Mouse (Mus musculus): Measurements from ENCODE around the gene Mrpl44. TPM values are rescaled to one million over a fixed set of nuclear protein-coding genes. Genes with fewer than 3 reads are reported as not detected.

The Mrpl44 gene
- polyA plus RNA-seq, 1 experiment from 2014 or later: 47.6 TPM

DNA sequence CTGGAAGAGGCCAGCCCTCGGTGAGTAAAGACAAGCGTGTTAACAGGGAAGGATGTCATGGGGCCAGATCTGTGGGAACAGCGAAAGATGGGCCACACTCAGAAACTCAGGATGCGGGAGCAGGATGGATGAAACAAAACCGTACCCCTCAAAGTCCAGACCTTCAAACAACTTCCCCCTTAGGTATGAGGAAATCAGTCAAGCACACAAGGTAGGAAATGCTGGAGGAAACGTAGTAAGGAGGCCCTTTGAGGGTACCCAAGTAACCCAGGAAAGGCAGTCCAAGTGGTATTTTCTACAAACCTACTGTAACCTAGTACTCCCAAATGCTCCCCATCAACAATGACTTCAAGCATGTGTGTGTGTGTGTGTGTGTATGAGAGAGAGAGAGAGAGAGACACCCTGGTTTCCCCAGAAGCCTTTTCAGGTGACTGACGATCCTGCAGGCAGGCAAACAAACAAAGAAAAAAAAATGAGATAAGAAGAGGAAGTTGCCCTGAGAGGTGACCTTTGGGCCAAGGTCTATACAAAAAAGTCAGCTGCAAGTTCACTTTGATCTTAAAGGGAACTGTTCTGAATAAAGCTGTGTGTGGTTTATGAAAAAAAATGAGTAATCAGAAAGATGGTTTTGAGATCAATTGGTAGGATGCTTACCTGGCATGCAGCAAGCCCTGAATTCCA, 23.7 kb upstream of the Mrpl44 start:
- H3K36me3 ChIP-seq (ENCODE audit: control insufficient read depth, insufficient read depth, low read length): peaks cover 4% of the 10 kb centered on the region; the same call in 1 of the 2 replicates
- peaks cover 4% of the 10 kb centered on the region; the same call in 1 of the 2 replicates for H3K9me3 ChIP-seq (replicated peaks; ENCODE audit: control insufficient read depth, low read length)
- WGBS: 62% methylated on average over 7 of the region's 7 CpGs
- no peaks in the 10 kb centered on the region for H3K27me3 ChIP-seq (ENCODE audit: control insufficient read depth, insufficient read depth, low read length)
- H3K4me2 ChIP-seq (ENCODE audit: low read depth, low read length): no peak overlapping the region
- peaks cover 3% of the 10 kb centered on the region for H3K4me1 ChIP-seq (ENCODE audit: control insufficient read depth, insufficient read depth, low read length)
- ATAC-seq (ENCODE audit: insufficient read depth, low FRiP score): no peak
- no peak overlapping the region for H3K9ac ChIP-seq (ENCODE audit: low read length)
- H3K27ac ChIP-seq (ENCODE audit: low read length): no peak overlapping the region
- no peak overlapping the region for H3K4me3 ChIP-seq (replicated peaks; ENCODE audit: low read length)

DNA sequence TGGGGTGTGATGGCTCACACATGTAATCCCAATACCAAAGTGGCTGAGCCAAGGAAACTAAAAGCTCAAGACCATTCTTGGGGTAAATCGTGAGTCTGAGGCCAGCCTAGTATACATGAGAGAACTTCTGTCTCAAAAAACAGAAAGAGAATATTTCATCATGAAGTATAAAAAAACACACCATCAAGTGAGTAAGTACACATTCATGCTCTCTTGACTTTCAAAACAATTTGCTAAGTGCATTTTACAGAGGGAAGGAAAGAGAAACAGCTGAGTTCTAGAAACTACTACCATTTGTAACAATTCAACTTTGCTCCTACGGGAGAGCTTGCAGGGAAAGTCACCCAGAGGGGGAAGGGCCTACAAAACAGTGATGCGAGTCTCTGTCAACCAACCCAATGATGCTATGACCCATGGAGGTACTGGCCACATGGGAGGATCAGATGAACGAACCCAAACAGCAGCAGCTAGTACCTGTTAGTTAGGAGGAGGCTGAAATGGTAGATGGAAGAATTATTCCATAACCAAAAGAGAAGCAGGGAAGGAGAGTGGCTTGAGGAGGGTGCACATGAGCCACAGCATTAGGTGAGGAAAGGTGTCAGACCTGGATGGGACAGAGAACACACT, 23.0 kb upstream of the Mrpl44 start:
- 75% methylated on average over 4 of the region's 4 CpGs for WGBS
- ATAC-seq (ENCODE audit: insufficient read depth, low FRiP score): no peak
- no peak overlapping the region for H3K4me3 ChIP-seq (replicated peaks; ENCODE audit: low read length)

DNA sequence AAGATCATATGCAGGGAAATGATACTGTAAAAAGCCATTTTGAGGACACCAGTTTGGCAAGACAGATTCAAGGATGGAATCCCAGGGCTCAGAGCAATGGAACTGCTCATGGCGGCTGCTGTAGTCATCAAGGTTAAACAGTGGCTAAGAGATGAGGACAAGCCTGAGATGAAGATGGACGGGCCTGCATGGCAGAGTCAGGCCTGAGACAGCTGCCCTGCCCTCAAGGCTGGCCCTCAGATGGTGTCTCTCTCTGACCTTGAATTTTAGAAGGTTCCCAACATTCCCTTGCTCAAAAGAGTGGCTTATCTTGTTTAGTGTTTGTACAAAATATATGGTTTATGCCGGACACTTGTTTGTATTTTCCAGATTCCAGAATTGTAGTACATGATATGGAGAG, 22.4 kb upstream of the Mrpl44 start:
- peaks cover 3% of the 10 kb centered on the region for H3K4me1 ChIP-seq (ENCODE audit: control insufficient read depth, insufficient read depth, low read length)
- no peaks in the 10 kb centered on the region for H3K27me3 ChIP-seq (ENCODE audit: control insufficient read depth, insufficient read depth, low read length)
- 87% methylated on average over 3 of the region's 3 CpGs for WGBS
- peaks cover 4% of the 10 kb centered on the region; the same call in 1 of the 2 replicates for H3K36me3 ChIP-seq (ENCODE audit: control insufficient read depth, insufficient read depth, low read length)
- no peak for ATAC-seq (ENCODE audit: insufficient read depth, low FRiP score)
- H3K27ac ChIP-seq (ENCODE audit: low read length): no peak overlapping the region
- H3K4me2 ChIP-seq (ENCODE audit: low read depth, low read length): no peak overlapping the region
- peaks cover 4% of the 10 kb centered on the region; the same call in 1 of the 2 replicates for H3K9me3 ChIP-seq (replicated peaks; ENCODE audit: control insufficient read depth, low read length)
- H3K9ac ChIP-seq (ENCODE audit: low read length): no peak overlapping the region
- H3K4me3 ChIP-seq (replicated peaks; ENCODE audit: low read length): no peak overlapping the region

More for the DNA sequence above, 23.0 kb upstream of the Mrpl44 start:
- H3K4me1 ChIP-seq (ENCODE audit: control insufficient read depth, insufficient read depth, low read length): peaks cover 3% of the 10 kb centered on the region
- H3K9ac ChIP-seq (ENCODE audit: low read length): no peak overlapping the region
- no peak overlapping the region for H3K27ac ChIP-seq (ENCODE audit: low read length)
- H3K9me3 ChIP-seq (replicated peaks; ENCODE audit: control insufficient read depth, low read length): peaks cover 4% of the 10 kb centered on the region; the same call in 1 of the 2 replicates
- no peak overlapping the region for H3K4me2 ChIP-seq (ENCODE audit: low read depth, low read length)
- peaks cover 4% of the 10 kb centered on the region; the same call in 1 of the 2 replicates for H3K36me3 ChIP-seq (ENCODE audit: control insufficient read depth, insufficient read depth, low read length)
- no peaks in the 10 kb centered on the region for H3K27me3 ChIP-seq (ENCODE audit: control insufficient read depth, insufficient read depth, low read length)

- ATAC-seq (ENCODE audit: insufficient read depth, low FRiP score): no peak
- H3K36me3 ChIP-seq (ENCODE audit: control insufficient read depth, insufficient read depth, low read length): peaks cover 4% of the 10 kb centered on the region; the same call in 1 of the 2 replicates
- peaks cover 8% of the 10 kb centered on the region for H3K4me1 ChIP-seq (ENCODE audit: control insufficient read depth, insufficient read depth, low read length)
- no peak overlapping the region for H3K4me2 ChIP-seq (ENCODE audit: low read depth, low read length)
- no peaks in the 10 kb centered on the region for H3K27me3 ChIP-seq (ENCODE audit: control insufficient read depth, insufficient read depth, low read length)
- no peak overlapping the region for H3K9ac ChIP-seq (ENCODE audit: low read length)
- H3K9me3 ChIP-seq (replicated peaks; ENCODE audit: control insufficient read depth, low read length): peaks cover 4% of the 10 kb centered on the region; the same call in 1 of the 2 replicates
- H3K4me3 ChIP-seq (replicated peaks; ENCODE audit: low read length): no peak overlapping the region
- no peak overlapping the region for H3K27ac ChIP-seq (ENCODE audit: low read length)
- 83% methylated on average over 3 of the region's 3 CpGs for WGBS
Measured at GRCm38 (mm10) chr1:79754936-79755335, 20.9 kb upstream of the Mrpl44 start.

DNA sequence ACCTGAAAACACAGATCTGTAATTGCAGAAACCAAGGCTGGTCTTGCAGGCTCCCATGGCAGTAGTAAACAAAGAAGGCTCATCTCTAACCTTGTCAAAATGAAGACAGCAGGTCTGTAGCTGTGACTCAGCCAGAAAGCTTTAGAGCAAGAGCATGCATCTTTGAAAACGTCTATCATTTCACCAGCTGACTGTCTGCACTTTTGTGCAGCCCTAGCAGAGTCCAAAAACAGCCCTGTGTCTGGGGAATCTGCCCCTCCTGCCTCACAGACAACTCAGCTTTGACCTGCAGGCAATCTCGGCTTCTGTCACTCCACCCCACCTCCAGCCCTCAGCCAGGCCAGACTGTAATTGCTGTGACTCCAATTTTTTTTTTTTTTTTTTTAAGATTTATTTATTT, 20.4 kb upstream of the Mrpl44 start:
- Histone ChIP-seq H3K4me2 (ENCODE audit: low read depth, low read length) (no peak overlapping the region), H3K27ac (ENCODE audit: low read length) (no peak overlapping the region), H3K9ac (ENCODE audit: low read length) (no peak overlapping the region), H3K4me1 (ENCODE audit: control insufficient read depth, insufficient read depth, low read length) (peaks cover 10% of the 10 kb centered on the region), H3K4me3 (replicated peaks; ENCODE audit: low read length) (no peak overlapping the region), H3K27me3 (ENCODE audit: control insufficient read depth, insufficient read depth, low read length) (no peaks in the 10 kb centered on the region), H3K9me3 (replicated peaks; ENCODE audit: control insufficient read depth, low read length) (peaks cover 2% of the 10 kb centered on the region; the same call in 1 of the 2 replicates), H3K36me3 (ENCODE audit: control insufficient read depth, insufficient read depth, low read length) (peaks cover 3% of the 10 kb centered on the region; the same call in 1 of the 2 replicates)
- 48% methylated on average over 2 of the region's 2 CpGs for WGBS
- no peak for ATAC-seq (ENCODE audit: insufficient read depth, low FRiP score)

- Histone ChIP-seq H3K4me2 (ENCODE audit: low read depth, low read length) (no peak overlapping the region), H3K36me3 (ENCODE audit: control insufficient read depth, insufficient read depth, low read length) (no peaks in the 10 kb centered on the region), H3K9ac (ENCODE audit: low read length) (no peak overlapping the region), H3K4me1 (ENCODE audit: control insufficient read depth, insufficient read depth, low read length) (peaks cover 16% of the 10 kb centered on the region), H3K9me3 (replicated peaks; ENCODE audit: control insufficient read depth, low read length) (no peaks in the 10 kb centered on the region), H3K27me3 (ENCODE audit: control insufficient read depth, insufficient read depth, low read length) (no peaks in the 10 kb centered on the region), H3K27ac (ENCODE audit: low read length) (no peak overlapping the region), H3K4me3 (replicated peaks; ENCODE audit: low read length) (no peak overlapping the region)
- no peak for ATAC-seq (ENCODE audit: insufficient read depth, low FRiP score)
- 86% methylated on average over 5 of the region's 5 CpGs for WGBS
Measured at GRCm38 (mm10) chr1:79756417-79756816, 19.4 kb upstream of the Mrpl44 start.

- Histone ChIP-seq H3K4me3 (replicated peaks; ENCODE audit: low read length) (no peak overlapping the region), H3K27ac (ENCODE audit: low read length) (peak overlapping the region; percentile 4; the same call in 1 of the 2 replicates), H3K27me3 (ENCODE audit: control insufficient read depth, insufficient read depth, low read length) (no peaks in the 10 kb centered on the region), H3K4me2 (ENCODE audit: low read depth, low read length) (no peak overlapping the region), H3K4me1 (ENCODE audit: control insufficient read depth, insufficient read depth, low read length) (peaks cover 20% of the 10 kb centered on the region), H3K9me3 (replicated peaks; ENCODE audit: control insufficient read depth, low read length) (no peaks in the 10 kb centered on the region), H3K9ac (ENCODE audit: low read length) (no peak overlapping the region), H3K36me3 (ENCODE audit: control insufficient read depth, insufficient read depth, low read length) (no peaks in the 10 kb centered on the region)
- WGBS: 50% methylated on average over 7 of the region's 7 CpGs
- no peak for ATAC-seq (ENCODE audit: insufficient read depth, low FRiP score)
Measured at GRCm38 (mm10) chr1:79757161-79757560, 18.7 kb upstream of the Mrpl44 start.

- H3K27me3 ChIP-seq (ENCODE audit: control insufficient read depth, insufficient read depth, low read length): no peaks in the 10 kb centered on the region
- no peak for ATAC-seq (ENCODE audit: insufficient read depth, low FRiP score)
- WGBS: 69% methylated on average over 4 of the region's 4 CpGs
Measured at GRCm38 (mm10) chr1:79757597-79757996, 18.2 kb upstream of the Mrpl44 start.

GRCm38 (mm10) chr1:79759006-79759405, 16.8 kb upstream of the Mrpl44 start:
- WGBS: 41% methylated on average over 2 of the region's 2 CpGs

More at GRCm38 (mm10) chr1:79757597-79757996, 18.2 kb upstream of the Mrpl44 start:
- no peaks in the 10 kb centered on the region for H3K36me3 ChIP-seq (ENCODE audit: control insufficient read depth, insufficient read depth, low read length)
- no peak overlapping the region for H3K4me2 ChIP-seq (ENCODE audit: low read depth, low read length)
- peak overlapping the region; percentile 4 for H3K27ac ChIP-seq (ENCODE audit: low read length)
- H3K9me3 ChIP-seq (replicated peaks; ENCODE audit: control insufficient read depth, low read length): no peaks in the 10 kb centered on the region
- no peak overlapping the region for H3K4me3 ChIP-seq (replicated peaks; ENCODE audit: low read length)
- H3K9ac ChIP-seq (ENCODE audit: low read length): no peak overlapping the region
- H3K4me1 ChIP-seq (ENCODE audit: control insufficient read depth, insufficient read depth, low read length): peaks cover 22% of the 10 kb centered on the region

More at GRCm38 (mm10) chr1:79759006-79759405, 16.8 kb upstream of the Mrpl44 start:
- H3K9ac ChIP-seq (ENCODE audit: low read length): no peak overlapping the region
- H3K36me3 ChIP-seq (ENCODE audit: control insufficient read depth, insufficient read depth, low read length): no peaks in the 10 kb centered on the region
- H3K27ac ChIP-seq (ENCODE audit: low read length): no peak overlapping the region
- no peak for ATAC-seq (ENCODE audit: insufficient read depth, low FRiP score)
- no peaks in the 10 kb centered on the region for H3K27me3 ChIP-seq (ENCODE audit: control insufficient read depth, insufficient read depth, low read length)
- no peaks in the 10 kb centered on the region for H3K9me3 ChIP-seq (replicated peaks; ENCODE audit: control insufficient read depth, low read length)
- H3K4me2 ChIP-seq (ENCODE audit: low read depth, low read length): no peak overlapping the region
- no peak overlapping the region for H3K4me3 ChIP-seq (replicated peaks; ENCODE audit: low read length)
- peaks cover 22% of the 10 kb centered on the region for H3K4me1 ChIP-seq (ENCODE audit: control insufficient read depth, insufficient read depth, low read length)
